ENCODE assay signal across 24 mouse cellular contexts in the genomic region with DNA sequence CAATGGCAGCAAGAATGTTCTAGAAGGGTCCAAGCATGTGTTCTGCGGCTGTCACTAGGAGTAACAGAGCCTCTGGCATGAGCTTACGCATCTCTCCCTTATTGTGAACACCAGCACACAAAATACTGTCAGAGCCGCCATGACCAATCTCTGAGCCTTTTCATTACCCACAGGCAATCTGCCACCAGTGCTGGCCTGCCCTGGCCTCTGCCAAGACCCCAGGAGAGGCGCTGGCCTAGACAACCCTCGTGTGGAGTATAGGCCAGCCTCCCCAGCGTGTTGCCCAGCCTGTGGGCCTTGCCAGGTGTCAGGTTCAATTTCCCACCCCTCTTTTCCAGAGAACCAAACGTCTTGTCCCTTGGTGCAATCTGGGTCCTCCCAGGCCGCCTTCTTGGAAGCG.
"Had no signal": no experiment of that assay in that cellular context is flagged by ENCODE, and none has a peak within 500 bp of the region (broad histone marks: within the 10 kb centered on the region; RNA-seq: fewer than 3 reads in every experiment).

No protein-coding gene starts in this region.

- ATAC-seq: hindbrain, embryonic 16.5 days; intestine, embryonic 16.5 days; liver, embryonic 12.5 days had no signal

- H3K27me3 ChIP-seq: heart, embryonic 12.5 days; hindbrain, embryonic 12.5 days; kidney, embryonic 15.5 days; limb, embryonic 13.5 days; limb, embryonic 15.5 days; liver, embryonic 12.5 days had no signal

- H3K36me3 ChIP-seq: heart, embryonic 10.5 days; heart, embryonic 12.5 days; hindbrain, embryonic 12.5 days; kidney, embryonic 15.5 days; limb, embryonic 13.5 days; limb, embryonic 15.5 days had no signal

- DNase-seq: gastrocnemius, postnatal 14 days; gastrocnemius, postnatal 36 days; heart, adult 18-20 months; heart, postnatal 10 days; heart, postnatal 36 days; kidney, adult 11 months; kidney, adult 2 months; kidney, adult 9 months; kidney, postnatal 14 days; kidney, postnatal 36 days; layer of hippocampus, adult 9-11 months; layer of hippocampus, postnatal 36 days had no signal

- H3K4me1 ChIP-seq: heart, embryonic 10.5 days; heart, embryonic 12.5 days; hindbrain, embryonic 12.5 days; kidney, embryonic 15.5 days; limb, embryonic 13.5 days; limb, embryonic 15.5 days; liver, embryonic 12.5 days had no signal

- H3K27ac ChIP-seq: heart, embryonic 10.5 days; hindbrain, embryonic 12.5 days; hindbrain, embryonic 14.5 days; kidney, embryonic 15.5 days; kidney, postnatal 0 days; limb, embryonic 13.5 days; limb, embryonic 15.5 days; liver, embryonic 12.5 days; liver, embryonic 14.5 days had no signal

- H3K4me2 ChIP-seq: heart, embryonic 12.5 days; hindbrain, embryonic 12.5 days; hindbrain, embryonic 14.5 days; kidney, embryonic 15.5 days; limb, embryonic 13.5 days; limb, embryonic 15.5 days; liver, embryonic 12.5 days had no signal

- H3K9me3 ChIP-seq: heart, embryonic 10.5 days; kidney, embryonic 15.5 days; limb, embryonic 15.5 days had no signal

- H3K4me3 ChIP-seq: heart, embryonic 10.5 days; heart, embryonic 12.5 days; hindbrain, embryonic 12.5 days; kidney, embryonic 15.5 days; limb, embryonic 13.5 days; limb, embryonic 15.5 days; liver, embryonic 12.5 days had no signal

- H3K9ac ChIP-seq: heart, embryonic 12.5 days; hindbrain, embryonic 12.5 days; hindbrain, embryonic 14.5 days; kidney, embryonic 15.5 days; limb, embryonic 13.5 days; limb, embryonic 15.5 days; liver, embryonic 12.5 days; liver, embryonic 14.5 days had no signal
